Mouse (Mus musculus) G1E (cell line): ENCODE results near the gene Got2.
A peak's percentile ranks its signal among the peaks of the same experiment; 100 is the strongest.

Experiments
- CTCF ChIP-seq: IDR thresholded peaks from 2 replicates; pipeline ENCODE4 v1.5.1; 2012; ENCODE audit warnings: low read depth, low read length, inconsistent platforms, mixed read lengths
- GATA1 ChIP-seq: IDR thresholded peaks from 2 replicates; pipeline ENCODE4 v1.6.1; 2012; ENCODE audit warnings: borderline replicate concordance, low read length, inconsistent platforms, mixed read lengths
- TAL1 ChIP-seq: conservative IDR thresholded peaks from 2 replicates; pipeline ENCODE4 v1.6.1; 2012; ENCODE audit warnings: low read depth, low read length, inconsistent platforms, mixed read lengths

- TF ChIP-seq TAL1 = no peak
- peak; percentile 90 for TF ChIP-seq CTCF
- no peak for TF ChIP-seq GATA1
These were observed at the start of gene Got2 for GRCm38 (mm10) chr8:95888285-95889136.
